Mouse (Mus musculus) MEL (cell line): Measurements from ENCODE around the gene E330017A01Rik. TPM values are rescaled to one million over a fixed set of nuclear protein-coding genes. Genes with fewer than 3 reads are reported as not detected.
A peak's percentile ranks its signal among the peaks of the same experiment; 100 is the strongest.

Source experiments
- DNase-seq: peaks from one replicate; pipeline ENCODE4 v3.0.0; 2011; ENCODE audit warnings: low read depth, low spot score
- H3K27ac ChIP-seq: 2 replicates; pipeline ENCODE4 v1.5.1; 2012; ENCODE audit warnings: low read depth, mild to moderate bottlenecking, control low read depth, low read length, moderate library complexity; ENCODE audit not compliant: control insufficient read depth
- H3K27me3 ChIP-seq, 2 experiments: fragments of 150-350 bp in 1 of 2; sonication (generic) in 1 of 2; 2 replicates each; pipeline ENCODE4 v1.6.1; 2012; ENCODE audit warnings: low read length in 2 of 2, mild to moderate bottlenecking in 2 of 2, improper control_type of control experiment in 1 of 2, moderate library complexity in 1 of 2; ENCODE audit not compliant: insufficient read depth in 2 of 2, control insufficient read depth in 1 of 2
- H3K36me3 ChIP-seq, 2 experiments: 2 replicates each; pipeline ENCODE4 v1.6.1; 2012 to 2014; ENCODE audit warnings: low read length in 2 of 2, improper control_type of control experiment in 1 of 2, inconsistent platforms in 1 of 2, mild to moderate bottlenecking in 1 of 2; ENCODE audit not compliant: insufficient read depth in 2 of 2, control insufficient read depth in 1 of 2
- H3K4me1 ChIP-seq, 2 experiments: fragments of 150-350 bp in 1 of 2; sonication (generic) in 1 of 2; 2 replicates each; pipeline ENCODE4 v1.6.1; 2012; ENCODE audit warnings: low read length in 2 of 2, improper control_type of control experiment in 1 of 2, mild to moderate bottlenecking in 1 of 2; ENCODE audit not compliant: insufficient read depth in 2 of 2, control insufficient read depth in 1 of 2
- H3K4me3 ChIP-seq, 2 experiments: fragments of 150-350 bp in 1 of 2; sonication (generic) in 1 of 2; 2 replicates each; pipeline ENCODE4 v1.5.1; 2012; ENCODE audit warnings: low read depth in 2 of 2, low read length in 2 of 2, mild to moderate bottlenecking in 2 of 2, moderate library complexity in 2 of 2, control low read depth in 1 of 2, improper control_type of control experiment in 1 of 2; ENCODE audit not compliant: control insufficient read depth in 1 of 2, insufficient read depth in 1 of 2
- H3K79me2 ChIP-seq: 2 replicates; pipeline ENCODE4 v1.6.1; 2012; ENCODE audit warnings: mild to moderate bottlenecking, low read length, moderate library complexity; ENCODE audit not compliant: control insufficient read depth, poor library complexity, insufficient read depth
- H3K9ac ChIP-seq: 2 replicates; pipeline ENCODE4 v1.6.1; 2012; ENCODE audit warnings: low read depth, mild to moderate bottlenecking, control low read depth, low read length, moderate library complexity; ENCODE audit not compliant: control insufficient read depth, poor library complexity, severe bottlenecking
- H3K9me3 ChIP-seq: fragments of 150-350 bp; sonication (generic); replicated peaks from 2 replicates; pipeline ENCODE4 v1.6.1; 2012; ENCODE audit warnings: mild to moderate bottlenecking, low read length, improper control_type of control experiment, moderate library complexity; ENCODE audit not compliant: insufficient read depth
- BHLHE40 ChIP-seq: IDR thresholded peaks from 2 replicates; pipeline ENCODE4 v1.6.1; 2012; ENCODE audit warnings: low read depth, mild to moderate bottlenecking, inconsistent platforms, low read length, improper control_type of control experiment, borderline replicate concordance
- E2F4 ChIP-seq: IDR thresholded peaks from 2 replicates; pipeline ENCODE4 v1.6.1; 2011; ENCODE audit warnings: low read depth, low read length, improper control_type of control experiment, borderline replicate concordance
- EP300 ChIP-seq, 2 experiments: IDR thresholded peaks; 2 replicates each; pipeline ENCODE4 v1.6.1; 2011; ENCODE audit warnings: improper control_type of control experiment in 2 of 2, low read length in 2 of 2, low read depth in 1 of 2, mild to moderate bottlenecking in 1 of 2
- ETS1 ChIP-seq: IDR thresholded peaks from 2 replicates; pipeline ENCODE4 v1.6.1; 2012; ENCODE audit warnings: low read depth, mild to moderate bottlenecking, inconsistent platforms, low read length, improper control_type of control experiment, moderate library complexity
- HCFC1 ChIP-seq: IDR thresholded peaks from 2 replicates; pipeline ENCODE4 v1.6.1; 2012; ENCODE audit warnings: low read depth, mild to moderate bottlenecking, inconsistent platforms, low read length, improper control_type of control experiment, moderate library complexity
- JUND ChIP-seq: IDR thresholded peaks from 2 replicates; pipeline ENCODE4 v1.6.1; 2011; ENCODE audit warnings: low read depth, mild to moderate bottlenecking, improper control_type of control experiment, low read length
- KAT2A ChIP-seq: conservative IDR thresholded peaks from 2 replicates; pipeline ENCODE4 v1.6.1; 2012; ENCODE audit warnings: low read depth, low read length, improper control_type of control experiment, inconsistent platforms
- MAFK ChIP-seq: IDR thresholded peaks from 2 replicates; pipeline ENCODE4 v1.6.1; 2011; ENCODE audit warnings: low read depth, mild to moderate bottlenecking, low read length, improper control_type of control experiment, borderline replicate concordance
- MAZ ChIP-seq: IDR thresholded peaks from 2 replicates; pipeline ENCODE4 v1.6.1; 2012; ENCODE audit warnings: low read depth, mild to moderate bottlenecking, inconsistent platforms, low read length, improper control_type of control experiment
- MEF2A ChIP-seq: IDR thresholded peaks from 2 replicates; pipeline ENCODE4 v1.6.1; 2014; ENCODE audit warnings: low read depth, mild to moderate bottlenecking, inconsistent platforms, low read length, improper control_type of control experiment; ENCODE audit not compliant: poor library complexity, insufficient replicate concordance, severe bottlenecking; ENCODE audit errors: extremely low read depth
- MXI1 ChIP-seq: IDR thresholded peaks from 2 replicates; pipeline ENCODE4 v1.6.1; 2011; ENCODE audit warnings: mild to moderate bottlenecking, low read depth, low read length, improper control_type of control experiment
- MYB ChIP-seq: IDR thresholded peaks from 2 replicates; pipeline ENCODE4 v1.6.1; 2011; ENCODE audit warnings: mild to moderate bottlenecking, low read depth, low read length, improper control_type of control experiment
- MYC ChIP-seq: IDR thresholded peaks from 2 replicates; pipeline ENCODE4 v1.6.1; 2011; ENCODE audit warnings: low read depth, mild to moderate bottlenecking, low read length, improper control_type of control experiment, moderate library complexity
- NELFE ChIP-seq: IDR thresholded peaks from 2 replicates; pipeline ENCODE4 v1.6.1; 2011; ENCODE audit warnings: low read depth, low read length, improper control_type of control experiment
- NRF1 ChIP-seq: IDR thresholded peaks from 2 replicates; pipeline ENCODE4 v1.6.1; 2014; ENCODE audit warnings: low read depth, mild to moderate bottlenecking, inconsistent platforms, low read length, improper control_type of control experiment, moderate library complexity; ENCODE audit not compliant: poor library complexity, insufficient read depth, severe bottlenecking
- POLR2A ChIP-seq, 2 experiments: IDR thresholded peaks; 2 replicates each; pipeline ENCODE4 v1.6.1; 2011 to 2012; ENCODE audit warnings: low read length in 2 of 2, mild to moderate bottlenecking in 2 of 2, control low read depth in 1 of 2, improper control_type of control experiment in 1 of 2, low read depth in 1 of 2, moderate library complexity in 1 of 2; ENCODE audit not compliant: control insufficient read depth in 1 of 2, insufficient read depth in 1 of 2, poor library complexity in 1 of 2
- POLR2AphosphoS5 ChIP-seq: IDR thresholded peaks from 2 replicates; pipeline ENCODE4 v1.6.1; 2012; ENCODE audit warnings: low read depth, borderline replicate concordance, mild to moderate bottlenecking, inconsistent platforms, low read length, moderate library complexity, mixed read lengths
- RAD21 ChIP-seq: IDR thresholded peaks from 2 replicates; pipeline ENCODE4 v1.6.1; 2011; ENCODE audit warnings: mild to moderate bottlenecking, low read depth, low read length, improper control_type of control experiment
- RCOR1 ChIP-seq: IDR thresholded peaks from 2 replicates; pipeline ENCODE4 v1.6.1; 2012; ENCODE audit warnings: low read depth, mild to moderate bottlenecking, inconsistent platforms, low read length, improper control_type of control experiment
- SIN3A ChIP-seq: IDR thresholded peaks from 2 replicates; pipeline ENCODE4 v1.6.1; 2012; ENCODE audit warnings: low read length, improper control_type of control experiment, inconsistent platforms
- TBP ChIP-seq: IDR thresholded peaks from 2 replicates; pipeline ENCODE4 v1.8.0; 2011; ENCODE audit warnings: low read depth, low read length, improper control_type of control experiment
- ZKSCAN1 ChIP-seq: IDR thresholded peaks from 2 replicates; pipeline ENCODE4 v1.6.1; 2012; ENCODE audit warnings: low read depth, mild to moderate bottlenecking, inconsistent platforms, low read length, improper control_type of control experiment, moderate library complexity
- ZMIZ1 ChIP-seq: IDR thresholded peaks from 2 replicates; pipeline ENCODE4 v1.6.1; 2012; ENCODE audit warnings: low read depth, mild to moderate bottlenecking, inconsistent platforms, low read length, improper control_type of control experiment, moderate library complexity
- polyA plus RNA-seq, 2 experiments: library from polyadenylated mRNA; stranded (reverse) in 1 of 2; unstranded in 1 of 2; fragments of >175 nt in 1 of 2; fragments of >200 nt in 1 of 2; gene quantifications; 2 replicates each; pipeline versions ENCODE4 v1.2.1 to v1.2.4; 2012; ENCODE audit warnings: low replicate concordance in 2 of 2, low read depth in 1 of 2; ENCODE audit not compliant: insufficient read length in 2 of 2, insufficient read depth in 1 of 2, missing spikeins in 1 of 2
- total RNA-seq: library from RNA; depleted of rRNA; stranded (reverse); fragments of 300-350 nt; gene quantifications from 2 replicates; pipeline ENCODE4 v1.2.3, GENCODE M21; 2012

E330017A01Rik gene
- total and polyA plus RNA-seq, 3 experiments = 4.3 to 8.2 TPM; not detected in 1

DNA sequence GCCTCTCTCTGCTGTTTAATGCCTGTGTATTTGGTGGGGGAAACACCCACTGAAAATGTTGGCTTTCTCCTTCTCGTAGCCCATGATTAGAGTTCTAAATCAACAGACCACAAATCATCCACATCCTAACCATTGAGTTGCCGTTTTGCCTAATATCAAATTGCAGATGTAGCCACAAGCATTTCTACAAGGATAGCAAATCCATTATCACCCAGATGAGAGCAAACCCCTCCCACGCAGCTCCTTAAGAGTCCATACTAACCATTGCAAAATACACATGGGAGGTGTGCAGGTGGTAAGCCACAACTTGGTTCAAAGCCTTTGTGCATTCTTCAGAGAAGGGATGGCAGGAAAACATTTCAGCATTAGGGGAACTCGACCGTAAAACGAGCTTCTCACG is 523 bp downstream of the E330017A01Rik start (continued):
- TF ChIP-seq NRF1 = no peak
- no peak for TF ChIP-seq POLR2AphosphoS5
- TF ChIP-seq MAFK = no peak; the same call in 1 of the 2 replicates
- no peak for TF ChIP-seq MEF2A
- TF ChIP-seq MYC = 0 out of 2 replicates have a peak, but pooled peaks have one; percentile 3
- no peak for TF ChIP-seq E2F4
- TF ChIP-seq MXI1 = no peak
- TF ChIP-seq BHLHE40 = no peak
- TF ChIP-seq ZKSCAN1 = no peak
- TF ChIP-seq KAT2A = no peak
- TF ChIP-seq TBP = no peak
- TF ChIP-seq ETS1 = peak; percentile 68
- TF ChIP-seq RCOR1 = peak; percentile 62
- TF ChIP-seq RAD21 = no peak
- TF ChIP-seq SIN3A = peak; percentile 28; the same call in 1 of the 2 replicates
- peak; percentile 50 to 75 for TF ChIP-seq EP300 (IDR thresholded peaks at IDR 0.05; ENCODE audit: low read depth in 1 of 2, low read length in 2 of 2)
- no peak for TF ChIP-seq MYB
- TF ChIP-seq JUND = no peak

- peak; percentile 89 for DNase-seq
- peak overlapping the region; percentile 88 for H3K27ac ChIP-seq
- peak overlapping the region; percentile 46 for H3K9ac ChIP-seq
- no peaks in the 10 kb centered on the region for H3K79me2 ChIP-seq
- H3K4me1 ChIP-seq = peaks cover 4 to 8% of the 10 kb centered on the region in 2 experiments; a peak in 2 of 4 replicates
- no peaks in the 10 kb centered on the region for H3K9me3 ChIP-seq
- TF ChIP-seq EP300 (IDR thresholded peaks at IDR 0.05; ENCODE audit: low read depth in 1 of 2, low read length in 2 of 2) (peak; percentile 38 to 45; a peak in 3 of 4 replicates), ETS1 (peak; percentile 82), NELFE (peak; percentile 37; the same call in 1 of the 2 replicates), ZMIZ1 (0 out of 2 replicates have a peak, but pooled peaks have one; percentile 43), TBP (peak; percentile 75), KAT2A (no peak), POLR2A (IDR thresholded peaks at IDR 0.05; ENCODE audit: control insufficient read depth in 1 of 2, insufficient read depth in 1 of 2, low read depth in 1 of 2, low read length in 2 of 2, poor library complexity in 1 of 2) (peak in 1 of 2 experiments; percentile 40; a peak in 1 of 4 replicates), HCFC1 (no peak; the same call in 1 of the 2 replicates), MAZ (no peak), BHLHE40 (no peak), MAFK (0 out of 2 replicates have a peak, but pooled peaks have one; percentile 24)
- no peaks in the 10 kb centered on the region for H3K27me3 ChIP-seq
- peaks cover 0 to 14% of the 10 kb centered on the region in 2 experiments; a peak in 2 of 4 replicates for H3K36me3 ChIP-seq
- peak overlapping the region; percentile 62 to 71 for H3K4me3 ChIP-seq
These were observed 1.1 kb downstream of the E330017A01Rik start for GRCm38 (mm10) chr16:58637448-58637847.
